Mouse (Mus musculus) kidney, embryonic 15.5 days (tissue): ENCODE data around the gene Keap1. TPM values are rescaled to one million over a fixed set of nuclear protein-coding genes. Genes with fewer than 3 reads are reported as not detected.
"Not testable (repeated sequence)": the region's sequence is repeated elsewhere in the genome, so short reads cannot be mapped to it uniquely, and the experiment has no call there.

Experiments
- ATAC-seq: fragments of 200-750 bp; cut with Nextera tagmentation; replicated peaks from 2 replicates; pipeline ENCODE4 v1.8.0; 2017; ENCODE audit warnings: moderate TSS enrichment; ENCODE audit not compliant: low FRiP score
- H3K27ac ChIP-seq: fragments of 300-500 bp; sonication (generic); 2 replicates; pipeline ENCODE4 v1.5.1; 2015; ENCODE audit warnings: mild to moderate bottlenecking, inconsistent platforms
- H3K27me3 ChIP-seq: fragments of 300-500 bp; sonication (generic); 2 replicates; pipeline ENCODE4 v1.6.1; 2015; ENCODE audit warnings: inconsistent platforms
- H3K36me3 ChIP-seq: fragments of 300-500 bp; sonication (generic); 2 replicates; pipeline ENCODE4 v1.6.1; 2015; ENCODE audit warnings: inconsistent platforms
- H3K4me1 ChIP-seq: fragments of 300-500 bp; sonication (generic); 2 replicates; pipeline ENCODE4 v1.6.1; 2015; ENCODE audit warnings: inconsistent platforms
- H3K4me2 ChIP-seq: fragments of 300-500 bp; sonication (generic); 2 replicates; pipeline ENCODE4 v1.6.1; 2015; ENCODE audit warnings: moderate library complexity, mild to moderate bottlenecking, inconsistent platforms
- H3K4me3 ChIP-seq: fragments of 300-500 bp; sonication (generic); replicated peaks from 2 replicates; pipeline ENCODE4 v1.5.1; 2015; ENCODE audit warnings: mild to moderate bottlenecking, inconsistent platforms
- H3K9ac ChIP-seq: fragments of 300-500 bp; sonication (generic); 2 replicates; pipeline ENCODE4 v1.6.1; 2015; ENCODE audit warnings: mild to moderate bottlenecking, inconsistent platforms
- H3K9me3 ChIP-seq: fragments of 300-500 bp; sonication (generic); replicated peaks from 2 replicates; pipeline ENCODE4 v1.6.1; 2016; ENCODE audit warnings: inconsistent platforms
- WGBS: fragments of 180-500 bp; shearing (Covaris S2); methylation state at CpG from one replicate; pipeline ENCODE4 v1.1.7; 2015; ENCODE audit warnings: mixed read lengths; 5-methylcytosine and 5-hydroxymethylcytosine counted together
- polyA plus RNA-seq: library from polyadenylated mRNA; unstranded; fragments of >200 nt; fragmentation: Nextera tagmentation; extraction: Ambion mirVana; gene quantifications from 2 replicates; pipeline ENCODE4 v1.2.1, GENCODE M21; 2015

Keap1 gene
- polyA plus RNA-seq, 1 experiment from 2014 or later, result 64.2 TPM

- Histone ChIP-seq H3K27me3 (no peaks in the 10 kb centered on the region), H3K36me3 (peaks cover 2% of the 10 kb centered on the region; the same call in 1 of the 2 replicates), H3K4me2 (no peak overlapping the region), H3K9me3 (no peaks in the 10 kb centered on the region), H3K4me1 (peaks cover 37% of the 10 kb centered on the region), H3K9ac (no peak overlapping the region), H3K4me3 (no peak overlapping the region), H3K27ac (no peak overlapping the region)
- no peak for ATAC-seq
- WGBS, result 92% methylated on average over 6 of the region's 6 CpGs
Measured at GRCm38 (mm10) chr9:21223906-21224305, 15.3 kb downstream of the Keap1 start.

- not testable (repeated sequence) for H3K4me3 ChIP-seq, ATAC-seq, H3K36me3 ChIP-seq, H3K9me3 ChIP-seq, H3K27ac ChIP-seq, H3K9ac ChIP-seq, H3K4me2 ChIP-seq, H3K27me3 ChIP-seq
- H3K4me1 ChIP-seq, result peaks cover 37% of the 10 kb centered on the region
- 100% methylated on average over 2 of the region's 2 CpGs for WGBS
Measured at GRCm38 (mm10) chr9:21223490-21223889, 15.7 kb downstream of the Keap1 start.

GRCm38 (mm10) chr9:21221383-21221929 is 17.7 kb downstream of the Keap1 start:
- Histone ChIP-seq H3K4me1 (peaks cover 24% of the 10 kb centered on the region), H3K27me3 (no peaks in the 10 kb centered on the region), H3K9ac (no peak overlapping the region), H3K4me3 (no peak overlapping the region), H3K4me2 (peak overlapping the region; percentile 59), H3K9me3 (no peaks in the 10 kb centered on the region), H3K27ac (no peak overlapping the region), H3K36me3 (no peaks in the 10 kb centered on the region)
- WGBS, result 27% methylated on average over 7 of the region's 7 CpGs
- ATAC-seq, result no peak; the same call in 1 of the 2 replicates

- H3K9ac ChIP-seq, result peak overlapping the region; percentile 33; the same call in 1 of the 2 replicates
- WGBS, result 8% methylated on average over 21 of the region's 21 CpGs
- H3K27me3 ChIP-seq, result no peaks in the 10 kb centered on the region
- no peaks in the 10 kb centered on the region for H3K36me3 ChIP-seq
- peak overlapping the region; percentile 59 for H3K4me2 ChIP-seq
- H3K4me1 ChIP-seq, result peaks cover 32% of the 10 kb centered on the region
- H3K27ac ChIP-seq, result 0 out of 2 replicates have a peak overlapping the region, but pooled peaks have one; percentile 46
- peak; percentile 92 for ATAC-seq
- no peaks in the 10 kb centered on the region for H3K9me3 ChIP-seq
- peak overlapping the region; percentile 36 for H3K4me3 ChIP-seq
Measured at GRCm38 (mm10) chr9:21220490-21221382, 18.4 kb downstream of the Keap1 start.

- Histone ChIP-seq H3K4me1 (peaks cover 26% of the 10 kb centered on the region), H3K9me3 (no peaks in the 10 kb centered on the region), H3K4me2 (no peak overlapping the region), H3K4me3 (no peak overlapping the region), H3K27me3 (no peaks in the 10 kb centered on the region), H3K9ac (no peak overlapping the region), H3K27ac (no peak overlapping the region), H3K36me3 (no peaks in the 10 kb centered on the region)
- WGBS, result 61% methylated on average over 3 of the region's 3 CpGs
- ATAC-seq, result no peak
Measured at GRCm38 (mm10) chr9:21219820-21220219, 19.3 kb downstream of the Keap1 start.

GRCm38 (mm10) chr9:21216050-21216841 is 22.9 kb downstream of the Keap1 start:
- Histone ChIP-seq H3K9me3 (no peaks in the 10 kb centered on the region), H3K9ac (no peak overlapping the region), H3K27ac (no peak overlapping the region), H3K4me2 (no peak overlapping the region), H3K4me1 (peaks cover 20% of the 10 kb centered on the region), H3K36me3 (peaks cover 6% of the 10 kb centered on the region; the same call in 1 of the 2 replicates), H3K4me3 (no peak overlapping the region), H3K27me3 (no peaks in the 10 kb centered on the region)
- no peak for ATAC-seq
- WGBS, result 53% methylated on average over 21 of the region's 25 CpGs

- peaks cover 14% of the 10 kb centered on the region for H3K4me1 ChIP-seq
- no peak overlapping the region for H3K27ac ChIP-seq
- peaks cover 16% of the 10 kb centered on the region; the same call in 1 of the 2 replicates for H3K36me3 ChIP-seq
- H3K9ac ChIP-seq, result no peak overlapping the region
- no peaks in the 10 kb centered on the region for H3K9me3 ChIP-seq
- no peak overlapping the region for H3K4me2 ChIP-seq
- WGBS, result 43% methylated on average over 7 of the region's 7 CpGs
- H3K4me3 ChIP-seq, result no peak overlapping the region
- no peaks in the 10 kb centered on the region for H3K27me3 ChIP-seq
- ATAC-seq, result 0 out of 2 replicates have a peak, but pooled peaks have one; percentile 50
Measured at GRCm38 (mm10) chr9:21213617-21214190, 25.5 kb downstream of the Keap1 start.

- WGBS, result 73% methylated on average over 7 of the region's 7 CpGs
- no peaks in the 10 kb centered on the region for H3K9me3 ChIP-seq
- no peak for ATAC-seq
- peaks cover 19% of the 10 kb centered on the region for H3K36me3 ChIP-seq
- H3K27ac ChIP-seq, result no peak overlapping the region
- H3K4me3 ChIP-seq, result no peak overlapping the region
- H3K27me3 ChIP-seq, result no peaks in the 10 kb centered on the region
- peaks cover 14% of the 10 kb centered on the region for H3K4me1 ChIP-seq
- no peak overlapping the region for H3K9ac ChIP-seq
- H3K4me2 ChIP-seq, result no peak overlapping the region
Measured at GRCm38 (mm10) chr9:21211624-21212023, 27.5 kb downstream of the Keap1 start.

GRCm38 (mm10) chr9:21210821-21211220 is 28.3 kb downstream of the Keap1 start:
- ATAC-seq, result no peak

GRCm38 (mm10) chr9:21208626-21209025 is 30.5 kb downstream of the Keap1 start:
- Histone ChIP-seq H3K4me2 (no peak overlapping the region), H3K9me3 (no peaks in the 10 kb centered on the region), H3K4me1 (peaks cover 27% of the 10 kb centered on the region), H3K36me3 (peaks cover 19% of the 10 kb centered on the region), H3K27ac (no peak overlapping the region), H3K27me3 (no peaks in the 10 kb centered on the region), H3K4me3 (no peak overlapping the region), H3K9ac (no peak overlapping the region)
- WGBS, result 75% methylated on average over 2 of the region's 2 CpGs
- ATAC-seq, result no peak

More at GRCm38 (mm10) chr9:21210821-21211220, 28.3 kb downstream of the Keap1 start:
- Histone ChIP-seq H3K9me3 (no peaks in the 10 kb centered on the region), H3K4me2 (no peak overlapping the region), H3K4me1 (peaks cover 8% of the 10 kb centered on the region; the same call in 1 of the 2 replicates), H3K9ac (no peak overlapping the region), H3K27me3 (no peaks in the 10 kb centered on the region), H3K27ac (no peak overlapping the region), H3K36me3 (peaks cover 19% of the 10 kb centered on the region), H3K4me3 (no peak overlapping the region)
- WGBS, result 83% methylated on average over 6 of the region's 6 CpGs

GRCm38 (mm10) chr9:21206848-21207247 is 32.3 kb downstream of the Keap1 start:
- peaks cover 18% of the 10 kb centered on the region for H3K36me3 ChIP-seq
- H3K4me1 ChIP-seq, result peaks cover 36% of the 10 kb centered on the region
- H3K27ac ChIP-seq, result no peak overlapping the region
- WGBS, result 75% methylated on average over 6 of the region's 6 CpGs
- no peaks in the 10 kb centered on the region for H3K27me3 ChIP-seq
- H3K4me3 ChIP-seq, result no peak overlapping the region
- no peaks in the 10 kb centered on the region for H3K9me3 ChIP-seq
- no peak overlapping the region for H3K9ac ChIP-seq
- ATAC-seq, result no peak
- no peak overlapping the region for H3K4me2 ChIP-seq
